Mouse (Mus musculus) regulatory T cell (primary cell): Measurements from ENCODE around the gene Calm2.

Experiments
- in situ Hi-C: fragments of 300-600 bp; cut with MboI, MseI; formaldehyde crosslinking; loops from one replicate; pipeline ENCODE4 v1.15.1; 2025; ENCODE audit warnings: high pct_unique_total_duplicates

Gene Calm2

DNA sequence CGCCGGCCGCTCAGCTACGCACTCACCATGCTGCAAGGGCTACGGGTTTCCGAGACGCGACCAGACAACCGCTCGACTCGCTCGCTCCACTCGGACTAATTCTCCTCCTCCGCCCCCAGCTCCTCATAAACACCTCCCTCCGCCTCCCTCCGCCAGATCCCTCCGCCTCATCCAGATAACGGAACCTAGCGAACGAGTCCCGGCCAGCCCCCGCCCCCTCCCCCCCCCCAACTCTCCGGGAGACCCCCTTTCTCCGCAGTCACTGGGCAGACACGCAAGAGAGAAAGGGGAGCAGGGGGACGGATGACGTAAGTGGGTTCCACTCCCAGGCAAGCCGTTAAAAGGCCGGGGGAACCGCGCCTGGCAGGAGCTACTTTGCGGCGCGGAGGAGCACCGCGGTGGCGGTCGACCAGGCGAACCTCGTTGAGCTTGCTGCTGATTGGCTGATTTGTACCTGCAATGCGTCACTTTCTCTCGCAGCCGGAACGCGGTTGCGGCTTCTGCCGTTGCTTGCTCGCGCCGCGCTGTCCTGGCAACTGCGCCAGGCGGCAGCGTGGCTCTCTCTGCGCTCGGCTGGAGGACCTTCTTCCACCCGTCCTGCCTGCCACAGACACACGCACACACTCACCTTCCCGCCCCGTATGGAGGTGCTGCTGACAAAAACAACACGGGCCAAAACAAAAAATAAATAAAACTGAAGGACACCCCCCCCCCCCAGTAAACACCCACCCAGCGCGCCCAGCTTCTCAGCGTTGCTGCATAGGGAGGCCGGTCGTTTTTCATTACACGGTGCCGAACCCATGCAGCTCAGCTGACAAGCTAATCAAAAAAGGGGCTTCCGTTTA is at the start of gene Calm2:
Gene Calm2 (minus strand): TSS at position 169 of the 845 bp plus-strand sequence.
- in situ Hi-C loops = no loop called here

DNA sequence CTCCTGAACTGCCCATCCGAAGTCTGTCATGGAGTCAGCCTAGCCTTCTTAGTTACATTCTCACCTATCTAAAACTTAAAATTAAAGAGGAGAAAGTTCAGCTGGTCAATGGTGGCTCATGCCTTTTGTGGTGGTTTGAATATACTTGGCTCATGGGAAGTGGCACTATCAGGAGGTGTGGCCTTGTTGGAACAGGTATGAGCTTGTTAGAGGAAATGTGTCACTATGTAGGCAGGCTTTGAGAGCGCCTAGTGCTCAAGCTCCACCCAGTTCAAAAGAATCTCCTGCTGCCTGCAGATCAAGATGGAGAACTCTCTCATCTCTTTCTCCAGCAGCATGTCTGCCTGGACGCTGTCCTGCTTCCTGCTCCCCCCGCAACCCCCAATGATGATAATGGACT is 48.8 kb upstream of the Calm2 start:
- in situ Hi-C loops = no loop called here

DNA sequence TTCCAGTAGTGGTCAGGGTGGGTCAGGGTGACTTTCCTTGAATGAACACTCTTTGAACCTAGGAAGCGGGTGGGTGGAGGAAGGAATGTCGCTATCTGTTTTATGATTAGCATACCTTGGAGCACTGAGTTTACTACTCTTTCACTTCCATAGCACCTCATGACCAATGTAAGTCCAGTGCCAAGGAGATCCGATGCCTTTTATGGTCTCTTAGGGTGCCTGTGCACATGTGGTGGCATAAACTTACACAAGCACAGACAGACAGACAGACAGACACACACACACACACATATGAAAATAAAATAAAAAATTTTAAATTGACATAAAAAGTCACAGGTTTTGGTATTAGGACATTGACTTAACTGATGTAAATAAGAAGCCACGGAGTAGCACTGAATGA is 47.6 kb upstream of the Calm2 start:
- in situ Hi-C loops = no loop called here

DNA sequence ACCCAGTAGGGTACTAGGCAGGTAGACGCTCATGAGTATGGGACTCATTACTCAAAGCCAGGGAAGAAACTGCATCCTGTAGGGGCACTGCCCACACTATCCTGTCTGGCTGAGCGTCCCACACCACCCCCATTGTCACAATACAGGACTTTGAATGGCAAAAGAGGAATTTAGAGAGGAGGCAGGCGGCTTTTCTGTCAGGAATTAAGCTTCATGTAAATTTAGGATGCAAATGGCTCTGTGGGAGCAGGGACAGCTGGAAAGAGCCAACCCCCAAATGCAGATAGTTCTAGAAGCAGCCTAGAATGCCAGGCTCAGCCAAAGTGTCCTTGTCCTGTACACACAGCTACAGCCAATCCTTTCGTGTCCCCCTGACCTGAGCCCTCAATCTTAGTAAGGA is 45.6 kb upstream of the Calm2 start:
- in situ Hi-C loops = no loop called here

DNA sequence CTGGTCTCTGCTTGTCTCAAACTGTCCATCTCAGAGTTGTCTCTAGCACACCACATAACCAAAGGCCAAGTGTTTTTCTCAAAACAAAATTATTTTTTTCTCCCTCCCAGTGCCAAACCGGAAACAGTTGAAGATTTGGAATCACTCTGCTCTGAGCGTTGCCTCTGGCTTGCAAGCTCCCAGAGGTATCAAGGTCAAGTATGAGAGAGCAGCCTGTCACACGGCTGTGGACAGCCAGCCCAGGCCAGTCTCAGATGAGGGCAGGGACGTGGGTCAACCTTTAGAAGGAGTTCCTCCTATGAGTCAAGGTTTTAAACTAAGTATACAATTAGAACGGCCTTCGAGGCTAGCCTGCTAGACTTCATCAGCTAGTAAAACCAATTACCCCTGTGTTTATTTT is 43.6 kb upstream of the Calm2 start:
- in situ Hi-C loops = no loop called here

DNA sequence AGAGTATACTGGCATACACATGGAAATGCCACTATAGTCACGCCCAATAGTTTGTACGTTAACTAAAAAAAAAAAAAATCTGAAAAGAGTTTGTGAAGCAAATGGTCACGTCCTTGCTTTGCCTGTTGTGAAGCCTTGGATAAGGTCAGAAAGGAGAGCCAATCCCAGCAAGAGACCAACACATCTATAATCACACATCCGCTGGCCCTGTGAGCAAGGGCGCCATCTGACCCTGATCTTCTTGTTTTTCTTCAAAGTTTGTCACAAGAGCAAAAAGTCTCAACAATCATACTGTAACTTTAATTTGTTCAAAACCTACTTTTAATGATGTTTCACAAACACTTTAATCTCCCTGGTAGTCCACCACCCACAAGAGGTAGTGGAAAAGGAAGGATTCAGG is 39.0 kb upstream of the Calm2 start:
- in situ Hi-C loops = no loop called here

DNA sequence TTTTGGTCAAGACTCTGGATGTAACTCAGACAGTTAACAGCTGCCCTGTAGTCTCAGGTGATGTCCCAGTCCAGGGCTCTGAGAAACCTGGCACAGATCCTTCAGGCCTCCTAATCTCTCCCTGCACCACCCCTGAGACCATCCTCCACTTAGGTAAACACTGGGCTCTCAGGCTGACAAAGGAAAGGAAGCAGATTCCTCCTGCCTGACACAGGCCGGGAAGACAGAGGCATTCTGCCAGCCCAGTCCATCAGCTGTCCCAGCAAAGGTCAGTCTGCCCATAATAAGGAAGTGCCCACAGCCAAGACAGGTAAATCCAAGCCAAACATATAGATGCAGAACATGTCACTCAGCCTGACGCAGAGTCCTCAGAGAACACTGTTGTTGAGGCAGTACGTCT is 36.1 kb upstream of the Calm2 start:
- in situ Hi-C loops = no loop called here

DNA sequence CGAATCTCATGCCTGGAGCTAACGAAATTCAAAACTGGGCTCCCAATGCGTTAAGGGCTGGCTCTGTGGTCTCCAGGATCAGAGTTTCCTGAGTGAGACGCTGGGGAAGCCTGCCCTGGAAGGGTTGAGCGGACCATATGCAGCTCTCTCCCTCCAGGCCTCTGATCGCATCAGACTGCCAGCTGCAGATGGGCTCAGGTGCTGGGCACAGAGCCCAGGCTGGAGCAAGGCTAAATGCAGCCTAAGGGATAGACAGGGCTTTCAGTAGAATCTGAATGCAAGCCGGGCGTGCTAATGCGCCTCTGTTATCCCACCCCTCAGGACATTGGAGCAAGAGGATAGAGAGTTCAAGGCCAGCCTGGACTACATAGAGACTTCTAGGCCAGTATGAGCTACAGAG is 31.8 kb upstream of the Calm2 start:
- in situ Hi-C loops = no loop called here

DNA sequence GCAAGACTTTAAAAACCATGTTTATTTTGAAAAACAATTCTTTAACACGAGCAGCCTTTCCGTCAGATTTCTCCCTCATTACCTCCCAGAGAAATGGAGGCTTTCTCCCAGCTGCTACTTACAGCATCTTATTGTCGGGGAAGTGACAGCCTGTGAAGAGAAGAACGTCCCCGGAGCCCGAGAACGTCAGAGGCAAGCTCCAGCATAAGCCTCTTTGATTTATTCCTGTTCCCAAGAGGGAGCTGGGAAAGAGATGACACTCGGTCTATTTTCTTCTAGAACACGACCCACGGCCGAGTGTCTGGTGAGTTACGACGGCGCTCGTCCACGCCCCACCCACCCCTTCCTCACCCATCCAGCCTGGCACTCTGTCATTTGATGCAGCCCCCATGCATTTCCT is 30.9 kb upstream of the Calm2 start:
- in situ Hi-C loops = no loop called here

DNA sequence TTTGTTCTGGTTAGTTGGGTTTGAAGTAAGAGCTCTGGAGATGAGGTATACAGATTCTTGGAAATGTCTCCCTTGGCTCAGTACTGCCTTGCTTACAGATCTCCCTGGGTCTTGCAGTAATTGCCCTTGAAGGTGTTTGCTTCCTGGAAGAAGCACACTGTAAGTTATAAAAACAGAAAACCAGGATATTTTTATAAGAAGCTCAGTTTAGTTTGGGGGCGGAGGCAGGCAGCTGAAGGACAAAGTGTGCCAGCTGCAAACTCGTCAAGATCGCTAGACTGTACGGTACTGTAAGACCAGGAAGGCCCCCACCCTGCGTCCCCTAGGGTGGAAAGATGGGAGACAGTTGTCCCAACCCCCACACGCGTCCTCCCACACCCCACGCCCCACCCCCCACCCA is 28.6 kb upstream of the Calm2 start:
- in situ Hi-C loops = no loop called here

DNA sequence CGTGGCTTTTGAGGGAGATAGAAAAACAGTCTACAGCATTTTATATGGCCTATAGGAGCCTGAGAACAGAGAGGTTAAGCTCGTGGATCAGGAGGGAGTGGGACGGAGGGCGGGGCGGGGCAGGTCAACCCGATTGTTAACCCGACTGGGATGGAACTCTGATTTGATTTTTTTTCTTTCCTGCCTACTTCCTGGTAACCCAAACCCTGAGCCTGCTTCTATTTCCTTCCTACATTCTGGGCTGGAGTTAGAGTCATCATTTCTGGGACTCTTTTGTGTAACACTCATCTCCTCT is 27.7 kb upstream of the Calm2 start:
- in situ Hi-C loops = no loop called here

DNA sequence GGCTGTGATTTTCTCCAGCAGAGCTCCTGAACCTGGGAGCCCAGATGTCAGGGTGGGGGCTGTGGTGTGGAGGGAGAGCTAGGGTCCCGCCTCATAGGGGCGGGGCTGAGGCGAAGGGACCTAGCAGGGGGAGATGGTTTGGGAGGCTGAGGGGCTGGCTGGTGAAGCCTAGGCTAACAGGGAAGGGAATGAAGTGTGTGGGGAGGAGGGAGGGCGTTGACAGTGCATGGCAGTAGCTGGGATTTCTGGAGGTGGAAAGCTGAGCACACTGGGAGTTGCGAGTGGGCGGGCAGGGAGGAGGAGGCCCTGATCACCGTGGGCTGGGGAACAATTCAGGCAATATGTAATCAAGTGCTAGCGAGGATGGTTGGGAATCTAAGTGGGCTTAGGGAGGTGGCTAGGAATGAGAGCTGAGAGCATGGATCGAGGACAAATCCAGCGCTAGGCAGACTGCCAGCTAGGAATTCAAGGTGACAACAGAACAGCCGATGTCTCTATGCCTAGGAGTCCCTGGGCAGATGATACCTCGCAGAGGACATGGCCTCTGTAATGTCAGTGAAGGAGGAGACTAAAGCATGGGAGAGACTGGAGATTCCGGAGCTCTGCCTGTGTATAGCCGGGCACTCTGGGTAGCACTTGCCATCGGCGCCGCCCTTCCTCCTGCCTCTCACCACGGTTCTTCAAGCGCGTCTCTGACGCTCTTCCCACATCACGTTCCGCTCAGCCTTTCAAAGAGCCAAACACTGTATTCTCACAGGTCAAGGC is 27.2 kb upstream of the Calm2 start:
- in situ Hi-C loops = no loop called here

DNA sequence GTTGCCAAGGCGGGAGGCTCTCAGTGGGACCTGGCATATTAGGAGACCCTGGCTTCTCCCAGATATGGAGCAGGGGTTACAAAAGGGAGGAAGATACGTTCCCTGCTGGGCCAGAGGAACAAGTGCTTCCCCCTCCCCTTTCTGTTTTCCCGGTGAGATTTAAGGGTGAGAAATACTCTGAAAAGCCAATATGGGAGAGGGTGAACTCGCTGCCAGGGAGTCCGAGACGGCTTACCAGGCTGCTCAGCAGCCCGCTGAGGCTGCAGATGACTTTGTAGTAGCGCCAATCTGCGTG is 26.7 kb upstream of the Calm2 start:
- in situ Hi-C loops = no loop called here

DNA sequence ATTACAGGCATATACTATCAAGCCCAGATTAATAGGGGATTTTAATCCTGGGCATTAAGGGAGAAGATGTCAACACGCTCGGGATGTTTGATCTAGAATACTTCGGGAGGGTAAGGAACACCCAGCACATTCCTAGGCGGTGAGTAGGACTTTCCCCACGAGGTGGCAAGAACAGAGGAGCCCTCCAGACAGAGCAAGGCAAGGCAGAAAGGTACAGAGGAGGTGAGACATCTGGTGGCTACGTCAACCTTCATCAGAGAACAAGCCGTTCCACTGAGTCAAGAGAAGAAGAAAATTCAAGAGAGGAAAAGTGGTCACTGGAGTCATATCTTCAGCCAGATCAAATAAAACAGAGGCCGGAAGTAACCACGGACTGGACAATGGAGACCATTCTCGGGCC is 26.1 kb upstream of the Calm2 start:
- in situ Hi-C loops = no loop called here

DNA sequence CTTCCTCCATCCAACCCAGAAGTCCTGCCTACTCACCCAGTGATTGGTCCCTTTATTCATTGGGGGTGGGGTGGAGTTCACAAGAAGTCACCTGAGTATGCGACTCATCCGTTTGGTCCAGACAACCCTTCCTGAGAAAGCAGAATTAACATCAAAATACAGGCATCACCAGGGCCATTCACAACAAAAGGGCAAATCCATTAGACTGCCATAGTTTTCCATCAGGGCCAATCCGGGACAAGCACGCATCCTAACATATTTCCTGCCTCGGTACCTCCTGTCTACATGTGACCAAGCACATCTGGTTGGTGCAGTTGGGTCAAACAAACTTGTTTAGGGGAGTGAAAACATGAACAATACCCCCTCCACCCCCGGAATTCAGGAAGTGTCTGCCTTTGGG is 24.9 kb upstream of the Calm2 start:
- in situ Hi-C loops = no loop called here

DNA sequence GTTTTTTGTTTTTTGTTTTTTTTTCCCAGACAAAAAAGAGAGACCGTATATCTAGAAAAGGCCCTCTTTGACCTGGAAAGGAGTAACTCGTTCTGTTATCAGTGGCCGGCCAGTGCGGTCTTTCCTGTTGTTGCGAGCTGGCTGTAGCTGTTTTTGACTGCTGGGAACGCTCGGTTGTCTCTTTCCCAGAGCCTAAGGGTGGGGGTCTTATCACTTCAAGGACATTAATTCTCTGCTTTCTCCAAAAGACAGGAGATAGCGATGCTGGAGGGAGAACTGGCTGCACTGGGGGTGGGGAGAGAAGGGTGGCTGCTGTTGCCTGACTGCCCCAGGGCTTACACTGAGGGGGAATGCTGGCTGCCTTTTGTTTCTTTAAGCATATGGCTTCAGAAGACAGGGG is 24.1 kb upstream of the Calm2 start:
- in situ Hi-C loops = no loop called here

DNA sequence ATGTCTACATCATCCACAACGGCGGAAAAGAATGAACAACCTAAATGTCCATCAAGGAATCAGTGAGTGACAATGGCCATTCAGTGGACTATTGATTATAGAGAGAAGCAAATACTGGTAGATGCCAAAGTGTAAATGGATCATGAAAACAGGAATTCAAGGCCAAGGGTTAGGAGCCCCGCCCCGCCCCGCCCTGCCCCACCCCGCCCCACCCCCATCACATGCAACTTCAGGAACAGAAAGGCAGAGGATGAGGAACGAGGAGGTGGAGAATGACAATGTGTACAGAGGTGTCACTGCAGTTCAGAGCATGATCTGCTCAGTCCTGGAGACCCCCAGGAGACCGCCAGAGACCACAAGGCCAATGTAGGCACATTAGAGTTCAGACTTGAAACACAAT is 23.5 kb upstream of the Calm2 start:
- in situ Hi-C loops = no loop called here

DNA sequence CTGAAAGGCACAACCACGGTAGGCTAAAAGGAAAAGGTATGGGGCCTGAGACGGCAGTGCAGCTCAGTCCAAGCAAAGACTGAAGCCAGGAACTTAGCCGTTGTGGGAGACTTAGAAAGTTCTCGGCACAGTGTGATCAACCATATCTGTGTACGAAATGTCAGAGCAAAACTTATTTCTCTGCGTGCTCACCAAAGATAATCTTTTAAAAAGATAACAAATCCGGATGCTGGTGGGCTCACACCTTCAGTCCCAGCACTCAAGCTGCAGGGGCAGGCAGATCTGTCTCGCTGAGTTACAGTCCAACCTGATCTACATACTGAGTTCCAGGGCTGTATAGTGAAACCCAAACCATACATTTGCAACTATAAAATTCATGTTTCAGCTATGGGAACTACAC is 22.7 kb upstream of the Calm2 start:
- in situ Hi-C loops = no loop called here

DNA sequence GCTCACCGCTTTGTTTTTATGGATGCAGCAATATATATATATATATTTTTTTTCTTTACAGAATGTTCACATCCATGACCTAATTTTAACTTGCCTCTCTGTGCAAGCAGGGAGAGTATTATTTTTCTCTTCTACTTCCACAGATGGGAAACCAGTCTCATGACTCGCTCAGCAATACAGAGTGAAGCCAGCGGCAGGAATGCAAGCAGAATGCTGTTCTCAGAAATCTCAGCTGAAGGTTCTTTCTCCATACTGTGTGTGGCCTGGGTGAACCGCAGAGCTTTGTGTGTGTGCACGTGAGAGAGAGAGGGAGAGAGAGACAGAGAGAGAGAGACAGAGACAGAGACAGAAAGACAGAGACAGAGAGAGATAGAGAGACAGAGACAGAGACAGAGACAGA is 21.9 kb upstream of the Calm2 start:
- in situ Hi-C loops = no loop called here

DNA sequence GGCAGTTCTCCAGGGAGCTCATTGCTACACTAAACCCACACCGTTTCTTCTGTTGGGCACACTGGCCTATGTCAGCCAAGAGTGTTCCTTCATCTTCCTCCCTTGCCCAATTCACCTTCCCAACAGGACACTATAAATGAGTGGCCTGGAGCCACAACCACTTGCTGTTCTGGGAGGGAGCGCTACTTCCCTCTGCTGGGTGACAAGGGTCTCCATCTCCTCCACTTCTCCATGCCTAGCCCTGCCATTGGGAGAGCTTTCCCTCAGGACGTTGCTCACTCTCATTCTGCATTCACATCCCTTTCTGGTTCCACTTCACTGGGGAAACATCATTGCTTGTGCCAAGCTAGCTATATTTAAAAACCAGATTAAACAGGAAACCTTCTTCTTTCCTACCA is 14.8 kb upstream of the Calm2 start:
- in situ Hi-C loops = no loop called here

DNA sequence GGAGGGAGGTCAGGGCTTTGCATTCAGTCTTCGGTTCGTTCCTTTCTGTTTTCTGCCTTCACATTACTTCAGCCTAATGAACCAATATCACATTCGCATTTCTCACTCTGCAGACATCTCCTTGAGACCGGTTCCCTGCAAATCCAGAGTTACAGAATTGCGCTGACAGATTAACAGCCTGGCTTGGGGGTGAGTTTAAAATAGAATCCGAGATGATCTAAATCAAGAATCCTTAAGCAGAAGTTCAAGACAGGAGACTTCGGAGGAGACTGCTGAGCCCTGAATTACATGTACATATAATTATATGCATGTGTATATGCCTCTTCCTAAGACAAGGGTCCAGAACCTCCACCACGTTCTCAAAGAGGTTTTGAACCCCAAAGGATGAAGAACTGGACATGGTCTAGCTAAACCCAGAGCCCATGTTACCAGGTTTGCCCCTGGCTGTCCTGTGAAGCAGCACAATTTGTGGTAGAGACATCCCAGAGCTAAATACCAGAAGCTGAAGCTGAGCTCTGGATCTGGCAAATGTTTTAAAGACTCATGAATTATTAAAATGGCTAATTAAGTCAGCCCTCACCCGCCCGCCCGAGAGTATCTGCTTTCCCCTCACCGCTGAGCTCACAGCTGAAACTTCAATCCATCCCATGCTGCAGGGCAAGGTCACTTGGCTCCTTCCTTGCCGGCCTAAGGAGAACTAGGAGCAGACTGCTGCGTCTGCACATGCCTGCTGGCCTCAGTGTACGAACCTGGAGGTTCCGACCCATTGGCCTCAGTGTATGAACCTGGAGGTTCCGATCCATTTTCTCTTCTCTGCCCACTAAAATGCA is 14.1 kb upstream of the Calm2 start:
- in situ Hi-C loops = no loop called here

DNA sequence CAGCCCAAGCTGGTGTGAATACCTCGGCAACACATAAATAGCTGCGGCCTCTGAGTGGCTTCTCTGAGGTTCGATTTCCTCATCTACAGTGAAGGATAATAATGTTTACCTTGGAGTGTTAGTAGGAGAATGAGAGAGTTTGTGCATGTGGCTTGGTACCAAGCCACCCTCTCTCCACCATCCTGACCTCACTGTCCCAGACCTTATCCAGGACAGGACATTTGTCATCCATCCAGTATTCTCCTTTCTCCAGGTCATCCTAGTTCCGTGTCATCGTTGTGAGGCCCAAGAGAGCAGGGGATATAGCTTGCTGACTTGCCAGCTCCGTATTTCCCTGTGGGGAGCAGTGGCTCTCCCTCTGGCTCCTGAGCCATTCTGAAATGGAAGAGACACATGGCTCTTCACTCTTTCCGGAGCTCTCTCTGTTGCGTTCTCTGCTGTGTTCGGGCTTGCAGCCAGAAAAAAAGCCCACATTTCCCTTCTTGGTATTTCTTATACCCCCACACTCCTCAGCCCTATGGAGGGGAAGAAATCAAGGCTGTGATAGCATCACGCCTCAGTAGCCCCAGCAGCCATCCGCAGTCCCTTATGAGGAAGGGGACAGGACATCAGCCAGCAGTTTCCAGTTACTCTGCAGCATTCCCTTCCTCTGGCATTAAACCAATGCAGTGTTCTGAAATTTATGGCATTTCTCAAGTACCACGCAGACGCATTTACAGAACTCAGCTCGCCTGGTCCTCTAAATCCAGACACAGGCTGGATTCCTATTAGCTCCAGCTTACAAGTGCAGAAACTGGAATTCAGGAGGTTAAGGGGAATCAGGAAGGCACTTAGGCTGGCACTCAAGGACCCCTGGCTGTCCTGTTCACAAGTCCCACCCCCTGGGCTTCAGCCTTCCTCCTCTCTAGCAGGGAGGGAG is 13.3 kb upstream of the Calm2 start:
- in situ Hi-C loops = no loop called here
